Mouse (Mus musculus): Measurements from ENCODE around the gene Garem2. TPM values are rescaled to one million over a fixed set of nuclear protein-coding genes. Genes with fewer than 3 reads are reported as not detected.

Garem2 gene
- total and polyA plus RNA-seq, 3 experiments, result 0.21 TPM; not detected in 2

DNA sequence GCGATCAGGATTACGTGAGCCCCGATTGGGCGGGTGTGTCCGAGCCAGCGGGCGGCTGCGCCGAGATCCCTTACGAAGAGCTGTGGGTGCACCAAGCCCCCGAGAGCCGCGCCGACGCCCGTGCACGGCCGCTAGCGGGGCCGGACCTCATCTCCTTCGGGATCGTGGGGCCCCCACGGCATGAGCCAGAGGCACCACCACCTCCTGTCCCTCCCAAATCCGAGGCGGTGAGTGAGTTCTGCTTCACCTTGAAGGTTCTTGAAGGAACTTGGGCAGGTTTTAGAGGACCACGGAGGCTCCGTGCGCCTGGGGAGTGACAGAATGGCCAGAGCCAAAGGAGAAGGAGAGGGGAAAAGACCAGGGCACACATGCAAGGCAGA is 9.8 kb downstream of the Garem2 start:
- in situ Hi-C loops (cut with MboI; ENCODE audit: low pct_ligation_motif_present, low pct_unique_long_range_greater_than_20kb, low sequenced_read_pairs) (no loop called here), dilution Hi-C loops (cut with MboI; ENCODE audit: extremely low pct_ligation_motif_present, extremely low pct_unique_long_range_greater_than_20kb, low sequenced_read_pairs) (no loop called here)
- no peaks in the 10 kb centered on the region for H3K79me2 ChIP-seq (replicated peaks; ENCODE audit: control insufficient read depth, extremely low read depth, insufficient read depth, poor library complexity, severe bottlenecking)
- H3K9ac ChIP-seq (ENCODE audit: insufficient read depth, low read depth), result no peak overlapping the region
- peaks cover 12% of the 10 kb centered on the region for H3K9me3 ChIP-seq (replicated peaks; ENCODE audit: low read length)
- TF ChIP-seq BHLHE40 (IDR thresholded peaks at IDR 0.05; ENCODE audit: low read depth, low read length) (no peak), ZMIZ1 (IDR thresholded peaks at IDR 0.05; ENCODE audit: low read depth, low read length) (no peak), GABPA (IDR thresholded peaks at IDR 0.05; ENCODE audit: insufficient replicate concordance, low read depth, low read length) (no peak), JUND (conservative IDR thresholded peaks at IDR 0.05; ENCODE audit: low read depth, low read length) (no peak), TCF12 (IDR thresholded peaks at IDR 0.05; ENCODE audit: low read depth, low read length) (no peak), UBTF (IDR thresholded peaks at IDR 0.05; ENCODE audit: low read depth, low read length) (no peak), MEF2A (IDR thresholded peaks at IDR 0.05; ENCODE audit: borderline replicate concordance, low read depth, low read length) (no peak), CTCF (conservative IDR thresholded peaks at IDR 0.05 in 1 of 2, IDR thresholded peaks at IDR 0.05 in 1 of 2; ENCODE audit: low read depth in 2 of 2, low read length in 2 of 2) (no peak), PAX5 (IDR thresholded peaks at IDR 0.05; ENCODE audit: low read length) (no peak), MXI1 (IDR thresholded peaks at IDR 0.05; ENCODE audit: low read depth, low read length) (no peak), USF2 (conservative IDR thresholded peaks at IDR 0.05; ENCODE audit: low read depth, low read length) (no peak), ELF1 (IDR thresholded peaks at IDR 0.05; ENCODE audit: low read depth, low read length) (no peak), MYC (IDR thresholded peaks at IDR 0.05; ENCODE audit: low read depth, low read length) (no peak), ZKSCAN1 (IDR thresholded peaks at IDR 0.05; ENCODE audit: borderline replicate concordance, low read depth, low read length) (no peak)
- no peak for DNase-seq (ENCODE audit: extremely low read depth)
- no peak overlapping the region for H3K4me3 ChIP-seq (replicated peaks in 1 of 3; ENCODE audit: low read depth in 2 of 3, low read length in 2 of 3, poor library complexity in 1 of 3)
- no peak overlapping the region for H3K4me2 ChIP-seq (ENCODE audit: insufficient read depth, low read depth, poor library complexity, severe bottlenecking)
- H3K27me3 ChIP-seq (replicated peaks), result no peaks in the 10 kb centered on the region
- peaks cover 14 to 45% of the 10 kb centered on the region in 2 experiments for H3K36me3 ChIP-seq (replicated peaks in 1 of 2; ENCODE audit: control insufficient read depth in 1 of 2, insufficient read depth in 1 of 2, low read length in 1 of 2)
- H3K27ac ChIP-seq (ENCODE audit: insufficient read depth, low read depth), result no peak overlapping the region
- peaks cover 2 to 17% of the 10 kb centered on the region in 2 experiments; a peak in 2 of 4 replicates for H3K4me1 ChIP-seq (ENCODE audit: control insufficient read depth in 1 of 2, insufficient read depth in 2 of 2)

DNA sequence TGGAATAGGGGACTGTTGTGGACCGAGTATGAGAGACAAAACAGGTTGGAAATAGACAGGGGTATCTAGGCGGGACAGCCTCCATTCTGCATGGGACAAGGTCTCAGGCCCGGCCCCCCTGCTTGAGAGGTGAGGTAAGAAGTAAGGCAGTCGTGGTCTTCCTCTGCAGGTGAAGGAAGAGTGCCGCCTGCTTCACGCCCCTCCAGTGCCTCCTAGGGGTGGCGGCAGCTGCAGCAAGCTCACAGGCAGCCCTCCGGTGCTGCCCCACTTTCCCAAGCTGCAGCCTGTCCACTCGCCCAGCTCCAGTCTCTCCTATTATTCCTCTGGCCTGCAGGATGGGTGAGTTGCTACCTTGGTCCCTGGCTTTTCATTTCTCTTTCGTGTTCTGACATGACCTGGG is 10.8 kb downstream of the Garem2 start:
- in situ Hi-C loops (cut with MboI; ENCODE audit: low pct_ligation_motif_present, low pct_unique_long_range_greater_than_20kb, low sequenced_read_pairs) (no loop called here), dilution Hi-C loops (cut with MboI; ENCODE audit: extremely low pct_ligation_motif_present, extremely low pct_unique_long_range_greater_than_20kb, low sequenced_read_pairs) (no loop called here)
- H3K4me2 ChIP-seq (ENCODE audit: insufficient read depth, low read depth, poor library complexity, severe bottlenecking), result no peak overlapping the region
- H3K4me1 ChIP-seq (ENCODE audit: control insufficient read depth in 1 of 2, insufficient read depth in 2 of 2), result peaks cover 2 to 19% of the 10 kb centered on the region in 2 experiments; a peak in 2 of 4 replicates
- TF ChIP-seq CHD2 (IDR thresholded peaks at IDR 0.05; ENCODE audit: low read length) (no peak), MXI1 (IDR thresholded peaks at IDR 0.05; ENCODE audit: low read depth, low read length) (no peak)
- no peak overlapping the region for H3K9ac ChIP-seq (ENCODE audit: insufficient read depth, low read depth)
- no peak for DNase-seq (ENCODE audit: extremely low read depth)
- peaks cover 22 to 54% of the 10 kb centered on the region in 2 experiments for H3K36me3 ChIP-seq (replicated peaks in 1 of 2; ENCODE audit: control insufficient read depth in 1 of 2, insufficient read depth in 1 of 2, low read length in 1 of 2)
- H3K9me3 ChIP-seq (replicated peaks; ENCODE audit: low read length), result peaks cover 12% of the 10 kb centered on the region
- H3K27ac ChIP-seq (ENCODE audit: insufficient read depth, low read depth), result no peak overlapping the region
- no peak overlapping the region for H3K4me3 ChIP-seq (replicated peaks in 1 of 3; ENCODE audit: low read depth in 2 of 3, low read length in 2 of 3, poor library complexity in 1 of 3)
- H3K79me2 ChIP-seq (replicated peaks; ENCODE audit: control insufficient read depth, extremely low read depth, insufficient read depth, poor library complexity, severe bottlenecking), result no peaks in the 10 kb centered on the region
- H3K27me3 ChIP-seq (replicated peaks), result no peaks in the 10 kb centered on the region
